Mouse (Mus musculus) liver, postnatal 0 days (tissue): ENCODE results near the gene Acad11. TPM values are rescaled to one million over a fixed set of nuclear protein-coding genes. Genes with fewer than 3 reads are reported as not detected.

Experiments used
- ATAC-seq: fragments of 200-750 bp; cut with Nextera tagmentation; 2 replicates; pipeline ENCODE4 v1.8.0; 2017; ENCODE audit warnings: mild to moderate bottlenecking, moderate library complexity
- DNase-seq: peaks from one replicate; pipeline ENCODE4 v3.0.0-alpha.2; 2016
- H3K27ac ChIP-seq: fragments of 300-500 bp; sonication (generic); 2 replicates; pipeline ENCODE4 v1.5.1; 2014; ENCODE audit warnings: antibody characterized with exemption, moderate library complexity, mild to moderate bottlenecking, low read depth
- H3K27me3 ChIP-seq: fragments of 300-500 bp; sonication (generic); 2 replicates; pipeline ENCODE4 v1.6.1; 2014; ENCODE audit warnings: low read length, control low read depth, mixed read lengths; ENCODE audit not compliant: insufficient read depth
- H3K36me3 ChIP-seq: fragments of 300-500 bp; sonication (generic); replicated peaks from 2 replicates; pipeline ENCODE4 v1.6.1; 2014; ENCODE audit warnings: mild to moderate bottlenecking, control low read depth, low read length, moderate library complexity, mixed read lengths; ENCODE audit not compliant: insufficient read depth
- H3K4me1 ChIP-seq: fragments of 300-500 bp; sonication (generic); 2 replicates; pipeline ENCODE4 v1.6.1; 2014; ENCODE audit warnings: antibody characterized with exemption, mild to moderate bottlenecking, control low read depth; ENCODE audit not compliant: insufficient read depth
- H3K4me2 ChIP-seq: fragments of 300-500 bp; sonication (generic); 2 replicates; pipeline ENCODE4 v1.6.1; 2014; ENCODE audit warnings: low read depth, mild to moderate bottlenecking, low read length, moderate library complexity, mixed read lengths
- H3K4me3 ChIP-seq: fragments of 300-500 bp; sonication (generic); 2 replicates; pipeline ENCODE4 v1.5.1; 2014; ENCODE audit warnings: low read depth, low read length
- H3K9ac ChIP-seq: fragments of 300-500 bp; sonication (generic); replicated peaks from 2 replicates; pipeline ENCODE4 v1.6.1; 2014; ENCODE audit warnings: mild to moderate bottlenecking, moderate library complexity
- H3K9me3 ChIP-seq: fragments of 300-500 bp; sonication (generic); 2 replicates; pipeline ENCODE4 v1.6.1; 2016; ENCODE audit warnings: mild to moderate bottlenecking, control low read depth, low read length, mixed read lengths
- CTCF ChIP-seq: sonication (generic); IDR thresholded peaks from 2 replicates; pipeline ENCODE4 v1.5.1; 2016; ENCODE audit warnings: antibody characterized with exemption, low read depth
- EP300 ChIP-seq: IDR thresholded peaks from 2 replicates; pipeline ENCODE4 v1.6.1; 2016; ENCODE audit warnings: antibody characterized with exemption, low read depth, mild to moderate bottlenecking
- WGBS: fragments of 180-500 bp; shearing (Covaris S2); extraction: QIAGEN DNeasy Blood & Tissue Kit; methylation state at CpG from one replicate; pipeline ENCODE4 v1.1.7; 2014; ENCODE audit not compliant: insufficient replicate concordance; 5-methylcytosine and 5-hydroxymethylcytosine counted together
- polyA plus RNA-seq: library from polyadenylated mRNA; unstranded; fragments of >200 nt; fragmentation: Nextera tagmentation; extraction: Ambion mirVana; gene quantifications from 2 replicates; pipeline ENCODE4 v1.2.1, GENCODE M21; 2015

Gene Acad11
- polyA plus RNA-seq, 1 experiment from 2014 or later, result 105 TPM

DNA sequence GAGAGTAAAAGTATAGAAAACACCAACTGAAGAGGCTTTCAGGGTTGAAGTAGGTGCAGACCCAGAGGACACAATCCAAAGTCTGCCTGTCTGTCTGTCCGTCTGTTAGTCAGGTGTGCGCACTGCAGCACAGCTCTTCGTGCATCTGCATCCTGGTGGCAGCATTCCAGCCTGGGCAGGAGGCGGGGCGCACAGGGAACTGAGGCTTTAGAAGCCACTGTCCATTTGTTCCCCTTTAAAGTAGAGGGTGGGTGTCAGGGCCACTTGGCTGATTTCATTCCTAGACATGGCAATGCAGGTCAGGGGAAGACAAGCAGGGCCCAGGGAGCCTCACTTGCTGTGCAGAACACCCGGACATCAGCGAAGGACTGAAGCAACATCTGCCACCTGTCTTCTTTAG lies 94.1 kb downstream of the Acad11 start:
- Histone ChIP-seq H3K4me2 (no peak overlapping the region), H3K4me3 (no peak overlapping the region), H3K4me1 (no peaks in the 10 kb centered on the region), H3K27ac (no peak overlapping the region), H3K36me3 (peaks cover 78% of the 10 kb centered on the region), H3K27me3 (no peaks in the 10 kb centered on the region), H3K9ac (no peak overlapping the region), H3K9me3 (no peaks in the 10 kb centered on the region)
- no peak for DNase-seq
- WGBS, result 87% methylated on average over 7 of the region's 7 CpGs
- TF ChIP-seq CTCF (no peak), EP300 (no peak)
- ATAC-seq, result no peak

GRCm38 (mm10) chr9:104161117-104161516 lies 97.9 kb downstream of the Acad11 start:
- Histone ChIP-seq H3K27me3 (no peaks in the 10 kb centered on the region), H3K9ac (no peak overlapping the region), H3K36me3 (peaks cover 76% of the 10 kb centered on the region), H3K4me1 (no peaks in the 10 kb centered on the region), H3K9me3 (no peaks in the 10 kb centered on the region), H3K4me2 (no peak overlapping the region), H3K4me3 (no peak overlapping the region), H3K27ac (peak overlapping the region; percentile 85)
- TF ChIP-seq EP300, result peak; percentile 59; the same call in 1 of the 2 replicates
- no peak for TF ChIP-seq CTCF
- peak; percentile 45 for DNase-seq
- WGBS, result 58% methylated on average over 7 of the region's 7 CpGs
- peak; percentile 99 for ATAC-seq

GRCm38 (mm10) chr9:104164194-104164593 lies 101.0 kb downstream of the Acad11 start:
- no peak overlapping the region for H3K27ac ChIP-seq
- ATAC-seq, result no peak
- 82% methylated on average over 5 of the region's 5 CpGs for WGBS
- no peak for TF ChIP-seq EP300
- peak; percentile 28 for TF ChIP-seq CTCF
- no peaks in the 10 kb centered on the region for H3K4me1 ChIP-seq
- DNase-seq, result no peak
- peaks cover 69% of the 10 kb centered on the region for H3K36me3 ChIP-seq
- no peak overlapping the region for H3K4me3 ChIP-seq
- H3K9me3 ChIP-seq, result no peaks in the 10 kb centered on the region
- no peak overlapping the region for H3K4me2 ChIP-seq
- no peak overlapping the region for H3K9ac ChIP-seq
- H3K27me3 ChIP-seq, result no peaks in the 10 kb centered on the region

- Histone ChIP-seq H3K4me3 (no peak overlapping the region), H3K27ac (no peak overlapping the region), H3K9ac (no peak overlapping the region), H3K9me3 (no peaks in the 10 kb centered on the region), H3K27me3 (no peaks in the 10 kb centered on the region), H3K4me2 (no peak overlapping the region), H3K4me1 (no peaks in the 10 kb centered on the region), H3K36me3 (peaks cover 64% of the 10 kb centered on the region)
- DNase-seq (no peak), ATAC-seq (no peak)
- 82% methylated on average over 5 of the region's 5 CpGs for WGBS
- no peak for TF ChIP-seq CTCF
- TF ChIP-seq EP300, result no peak
These were observed 102.7 kb downstream of the Acad11 start for GRCm38 (mm10) chr9:104165926-104166325.

DNA sequence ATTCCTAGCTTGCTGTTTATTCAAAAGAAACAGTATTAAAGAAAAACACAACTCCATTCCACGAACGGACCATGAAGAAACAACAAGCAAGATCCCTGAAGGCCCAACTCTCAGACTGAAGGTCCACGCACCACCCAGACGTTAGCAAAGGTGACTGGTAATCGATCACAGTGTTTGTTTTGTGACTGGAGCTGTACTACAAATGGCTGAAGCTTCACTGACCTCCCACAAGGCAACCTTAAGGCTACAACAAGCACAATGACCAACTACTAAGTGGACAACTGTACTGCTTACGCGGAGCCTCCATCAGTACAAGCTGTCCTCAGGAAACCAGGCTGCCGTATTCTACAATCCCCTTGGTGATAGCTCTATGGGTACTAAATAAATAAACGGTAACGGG lies 106.8 kb downstream of the Acad11 start:
- Histone ChIP-seq H3K27ac (0 out of 2 replicates have a peak overlapping the region, but pooled peaks have one; percentile 8), H3K27me3 (no peaks in the 10 kb centered on the region), H3K9me3 (no peaks in the 10 kb centered on the region), H3K4me3 (no peak overlapping the region), H3K4me2 (no peak overlapping the region), H3K9ac (no peak overlapping the region), H3K36me3 (peaks cover 46% of the 10 kb centered on the region), H3K4me1 (no peaks in the 10 kb centered on the region)
- ATAC-seq (peak; percentile 57), DNase-seq (no peak)
- WGBS, result 76% methylated on average over 10 of the region's 10 CpGs
- TF ChIP-seq EP300 (no peak), CTCF (no peak)

DNA sequence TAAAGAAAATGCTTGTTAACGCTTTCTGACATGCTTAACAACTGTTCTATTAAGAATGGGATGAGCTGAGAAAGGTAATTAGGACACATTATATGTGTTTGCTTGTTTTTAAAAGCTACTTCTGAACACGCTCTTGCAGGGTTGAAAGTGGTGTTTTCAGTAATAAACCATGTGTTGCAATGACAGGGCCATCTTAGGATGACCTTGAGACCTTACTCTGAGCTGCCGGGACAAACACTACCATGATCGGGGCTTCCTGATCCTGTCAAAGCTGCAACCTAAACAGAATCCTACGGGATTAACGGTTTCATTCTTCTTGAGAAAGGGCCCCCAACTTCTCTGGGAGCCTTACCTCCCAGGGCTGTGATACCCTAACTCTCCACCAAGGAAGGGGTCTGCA lies 108.5 kb downstream of the Acad11 start:
- no peaks in the 10 kb centered on the region for H3K27me3 ChIP-seq
- H3K4me2 ChIP-seq, result no peak overlapping the region
- peak overlapping the region; percentile 81 for H3K27ac ChIP-seq
- TF ChIP-seq CTCF (no peak), EP300 (no peak)
- H3K36me3 ChIP-seq, result peaks cover 44% of the 10 kb centered on the region
- H3K9me3 ChIP-seq, result no peaks in the 10 kb centered on the region
- no peak for DNase-seq
- WGBS, result 73% methylated on average over 6 of the region's 6 CpGs
- H3K4me3 ChIP-seq, result no peak overlapping the region
- no peak overlapping the region for H3K9ac ChIP-seq
- ATAC-seq, result peak; percentile 67; the same call in 1 of the 2 replicates
- no peaks in the 10 kb centered on the region for H3K4me1 ChIP-seq

- DNase-seq (no peak), ATAC-seq (no peak)
- Histone ChIP-seq H3K4me3 (no peak overlapping the region), H3K9ac (no peak overlapping the region), H3K4me1 (no peaks in the 10 kb centered on the region), H3K4me2 (no peak overlapping the region), H3K9me3 (no peaks in the 10 kb centered on the region), H3K27me3 (no peaks in the 10 kb centered on the region), H3K36me3 (peaks cover 44% of the 10 kb centered on the region), H3K27ac (peak overlapping the region; percentile 81; the same call in 1 of the 2 replicates)
- WGBS, result 82% methylated on average over 6 of the region's 6 CpGs
- TF ChIP-seq CTCF, result no peak
- no peak for TF ChIP-seq EP300
These were observed 109.2 kb downstream of the Acad11 start for GRCm38 (mm10) chr9:104172342-104172741.

Other genes with a start within 250 kb of the Acad11 start
- 1.00 and 1.2 TPM in 2 replicates for gene Nphp3, start 60.8 kb upstream of the Acad11 start, polyA plus RNA-seq
- gene Gm28305, start 22.7 kb upstream of the Acad11 start, polyA plus RNA-seq, result not detected in 2 replicates
- gene Uba5, start 243 bp upstream of the Acad11 start, polyA plus RNA-seq, result 15.1 and 15.4 TPM in 2 replicates
- gene Ackr4, start 63.6 kb downstream of the Acad11 start, polyA plus RNA-seq, result 0.89 and 0.97 TPM in 2 replicates
- gene Dnajc13, start 199.6 kb downstream of the Acad11 start, polyA plus RNA-seq, result 5.4 and 5.8 TPM in 2 replicates